10 mouse cellular contexts compared by ENCODE assay signal in the genomic region with DNA sequence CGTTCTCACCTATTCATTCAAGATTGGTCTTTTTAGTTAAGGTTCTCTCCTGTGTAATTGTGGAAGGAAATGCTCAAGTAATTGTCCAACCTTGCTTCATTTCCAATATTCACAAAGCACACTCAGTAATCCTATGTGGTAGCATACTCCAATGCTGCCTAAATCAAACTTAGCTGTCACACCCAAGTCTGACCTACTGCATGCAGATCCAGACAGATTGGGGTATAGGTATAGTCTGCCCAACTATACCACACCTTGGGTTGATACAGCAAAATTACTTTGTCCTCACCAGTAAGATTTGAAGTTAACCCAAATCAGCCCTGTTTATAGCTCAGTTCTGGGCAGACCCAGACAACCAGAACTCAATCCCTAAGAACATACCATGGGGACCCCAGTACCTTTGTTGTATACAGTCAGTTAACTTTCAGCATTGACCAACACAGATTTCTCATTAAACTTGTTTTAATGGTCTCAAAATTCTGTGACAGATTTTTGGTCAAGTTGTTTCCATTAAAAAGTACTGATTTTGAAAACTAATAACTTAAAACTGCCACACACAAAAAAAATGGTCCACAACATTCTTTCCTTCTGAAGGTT. TPM values are rescaled to one million over a fixed set of nuclear protein-coding genes. Genes with fewer than 3 reads are reported as not detected.
DNase-seq lines count a peak whose midpoint lies in the region; ATAC-seq and TF ChIP-seq lines count a peak whose summit lies in the region.
"Not testable (repeated sequence)": the region's sequence is repeated elsewhere in the genome, so short reads cannot be mapped to it uniquely, and the experiment has no call there.
"Had no signal": no experiment of that assay in that cellular context is flagged by ENCODE, and none has a peak within 500 bp of the region (broad histone marks: within the 10 kb centered on the region; RNA-seq: fewer than 3 reads in every experiment).

No protein-coding gene starts in this region.

- not testable (repeated sequence) for H3K27me3 ChIP-seq in ES-Bruce4 (ENCODE audit: control insufficient read depth, insufficient read depth, low read length, poor library complexity, severe bottlenecking); embryonic facial prominence, embryonic 12.5 days; heart, adult 2 months (ENCODE audit: control insufficient read depth, insufficient read depth, low read length); hindbrain, embryonic 14.5 days (ENCODE audit: control insufficient read depth, insufficient read depth, low read length); kidney, postnatal 0 days (ENCODE audit: insufficient read depth, low read length); liver, embryonic 16.5 days (ENCODE audit: control insufficient read depth, insufficient read depth, low read depth, low read length); midbrain, embryonic 15.5 days (replicated peaks)

- H3K4me2 ChIP-seq in embryonic facial prominence, embryonic 12.5 days (replicated peaks): 0 out of 2 replicates have a peak overlapping the region, but pooled peaks have one; percentile 16
- peak overlapping the region; percentile 30 for H3K4me2 ChIP-seq in hindbrain, embryonic 14.5 days (replicated peaks)
- H3K4me2 ChIP-seq in kidney, postnatal 0 days (ENCODE audit: low read length): 0 out of 2 replicates have a peak overlapping the region, but pooled peaks have one; percentile 15
- H3K4me2 ChIP-seq in liver, embryonic 16.5 days (ENCODE audit: low read depth, low read length): not testable (repeated sequence)
- 0 out of 2 replicates have a peak overlapping the region, but pooled peaks have one; percentile 5 for H3K4me2 ChIP-seq in midbrain, embryonic 15.5 days

- intact Hi-C loops in heart, adult 2 months (cut with DNase I): not testable (repeated sequence)

- not testable (repeated sequence) for TF ChIP-seq POLR2A in ES-Bruce4 (IDR thresholded peaks at IDR 0.05; ENCODE audit: insufficient read depth, low read length)
- peak; percentile 38; the same call in 1 of the 2 replicates for TF ChIP-seq POLR2A in heart, adult 2 months (IDR thresholded peaks at IDR 0.05; ENCODE audit: insufficient read depth, low read depth, low read length)

- not testable (repeated sequence) for H3K4me1 ChIP-seq in ES-Bruce4 (ENCODE audit: control insufficient read depth, insufficient read depth, low read length); heart, adult 2 months (ENCODE audit: control insufficient read depth, insufficient read depth, low read length); kidney, postnatal 0 days (replicated peaks; ENCODE audit: insufficient read depth, low read length)
- peaks cover 16% of the 10 kb centered on the region; the same call in 1 of the 2 replicates for H3K4me1 ChIP-seq in embryonic facial prominence, embryonic 12.5 days
- peaks cover 17% of the 10 kb centered on the region for H3K4me1 ChIP-seq in hindbrain, embryonic 14.5 days (replicated peaks; ENCODE audit: control insufficient read depth, insufficient read depth, low read length)
- H3K4me1 ChIP-seq in liver, embryonic 16.5 days (ENCODE audit: control insufficient read depth, low read depth, low read length): peaks cover 12% of the 10 kb centered on the region
- peaks cover 42% of the 10 kb centered on the region for H3K4me1 ChIP-seq in midbrain, embryonic 15.5 days

- H3K9ac ChIP-seq in ES-Bruce4 (ENCODE audit: low read depth, poor library complexity, severe bottlenecking): peak overlapping the region; percentile 52; the same call in 1 of the 2 replicates
- H3K9ac ChIP-seq in embryonic facial prominence, embryonic 12.5 days; heart, adult 2 months (ENCODE audit: low read depth, low read length); hindbrain, embryonic 14.5 days; kidney, postnatal 0 days (ENCODE audit: low read depth, low read length); liver, embryonic 16.5 days (ENCODE audit: low read depth, low read length); midbrain, embryonic 15.5 days: not testable (repeated sequence)

- H3K27ac ChIP-seq in ES-Bruce4 (ENCODE audit: insufficient read depth, low read length): peak overlapping the region; percentile 76
- H3K27ac ChIP-seq in embryonic facial prominence, embryonic 12.5 days; heart, adult 2 months; hindbrain, embryonic 14.5 days; kidney, postnatal 0 days: not testable (repeated sequence)
- peak overlapping the region; percentile 15; the same call in 1 of the 2 replicates for H3K27ac ChIP-seq in liver, embryonic 16.5 days (ENCODE audit: low read length)
- H3K27ac ChIP-seq in midbrain, embryonic 15.5 days: 0 out of 2 replicates have a peak overlapping the region, but pooled peaks have one; percentile 25

- not testable (repeated sequence) for TF ChIP-seq EP300 in ES-Bruce4 (IDR thresholded peaks at IDR 0.05; ENCODE audit: insufficient read depth, low read depth, low read length); heart, adult 2 months (IDR thresholded peaks at IDR 0.05; ENCODE audit: insufficient read depth, low read depth, low read length)

- 63% methylated on average over 1 of the region's 1 CpGs for WGBS in embryonic facial prominence, embryonic 12.5 days
- WGBS in heart, adult 2 months: 53% methylated on average over 1 of the region's 1 CpGs
- WGBS in hindbrain, embryonic 14.5 days: 54% methylated on average over 1 of the region's 1 CpGs
- WGBS in kidney, postnatal 0 days: 50% methylated on average over 1 of the region's 1 CpGs
- 43% methylated on average over 1 of the region's 1 CpGs for whole genome bisulfite sequencing in liver, embryonic 16.5 days (ENCODE audit: insufficient replicate concordance)
- 52% methylated on average over 1 of the region's 1 CpGs for WGBS in midbrain, embryonic 15.5 days

- H3K4me3 ChIP-seq in ES-Bruce4 (ENCODE audit: low read depth, low read length); embryonic facial prominence, embryonic 12.5 days; heart, adult 2 months; hindbrain, embryonic 14.5 days (replicated peaks; ENCODE audit: low read length); kidney, postnatal 0 days (replicated peaks; ENCODE audit: low read depth, low read length); liver, embryonic 16.5 days (ENCODE audit: low read depth, low read length); midbrain, embryonic 15.5 days: not testable (repeated sequence)

- ATAC-seq in embryonic facial prominence, embryonic 12.5 days (ENCODE audit: insufficient number of reproducible peaks, insufficient read depth, low FRiP score, low TSS enrichment); hindbrain, embryonic 14.5 days (ENCODE audit: low FRiP score); kidney, postnatal 0 days (replicated peaks; ENCODE audit: low FRiP score, low read depth); liver, embryonic 16.5 days (ENCODE audit: low read depth); midbrain, embryonic 15.5 days (replicated peaks): not testable (repeated sequence)

- H3K79me2 ChIP-seq in heart, adult 2 months (replicated peaks; ENCODE audit: control insufficient read depth, insufficient read depth, low read length): not testable (repeated sequence)

- not testable (repeated sequence) for H3K9me3 ChIP-seq in ES-Bruce4 (replicated peaks; ENCODE audit: control insufficient read depth, insufficient read depth, low read length, poor library complexity, severe bottlenecking); embryonic facial prominence, embryonic 12.5 days; hindbrain, embryonic 14.5 days (ENCODE audit: control insufficient read depth, low read length); kidney, postnatal 0 days (replicated peaks; ENCODE audit: low read length); liver, embryonic 16.5 days (replicated peaks; ENCODE audit: control insufficient read depth, low read length); midbrain, embryonic 15.5 days

- not testable (repeated sequence) for DNase-seq in heart, adult 2 months; hindbrain, embryonic 14.5 days (ENCODE audit: low spot score); kidney, postnatal 0 days (ENCODE audit: low spot score)
- peak; percentile 19 for DNase-seq in yolk sac, embryonic 10.5 days (ENCODE audit: low spot score)

- peaks cover 48% of the 10 kb centered on the region for H3K36me3 ChIP-seq in ES-Bruce4 (ENCODE audit: control insufficient read depth, insufficient read depth, low read length, poor library complexity, severe bottlenecking)
- H3K36me3 ChIP-seq in embryonic facial prominence, embryonic 12.5 days: peaks cover 39% of the 10 kb centered on the region
- peaks cover 23% of the 10 kb centered on the region for H3K36me3 ChIP-seq in heart, adult 2 months (ENCODE audit: control insufficient read depth, insufficient read depth, low read length)
- H3K36me3 ChIP-seq in hindbrain, embryonic 14.5 days (replicated peaks; ENCODE audit: control insufficient read depth, insufficient read depth): peaks cover 72% of the 10 kb centered on the region
- peaks cover 25% of the 10 kb centered on the region for H3K36me3 ChIP-seq in kidney, postnatal 0 days (ENCODE audit: insufficient read depth, low read length)
- peaks cover 33% of the 10 kb centered on the region for H3K36me3 ChIP-seq in liver, embryonic 16.5 days (ENCODE audit: control insufficient read depth, insufficient read depth)
- peaks cover 28% of the 10 kb centered on the region for H3K36me3 ChIP-seq in midbrain, embryonic 15.5 days (replicated peaks)

- TF ChIP-seq CTCF in ES-Bruce4 (IDR thresholded peaks at IDR 0.05; ENCODE audit: low read depth, low read length); heart, adult 2 months (IDR thresholded peaks at IDR 0.05); kidney, postnatal 0 days (IDR thresholded peaks at IDR 0.05; ENCODE audit: low read depth): not testable (repeated sequence)

RNA-seq across cellular contexts. Expression of a gene that starts 10.8 kb away (rescaled TPM):
- 19,892 and 21,149 TPM in 2 replicates for polyA plus RNA-seq in ES-Bruce4 (2011; ENCODE audit: insufficient read depth, insufficient read length, low read depth, missing spikeins)
- 3,992 and 4,191 TPM in 2 replicates for polyA plus RNA-seq in embryonic facial prominence, embryonic 12.5 days (2016; fragmentation: Nextera tagmentation; extraction: Ambion mirVana)
- 1,000 to 10,000 TPM in 1 of 2 experiments, 100 to 1,000 TPM in 1; 970 to 1,045 TPM for total RNA-seq in heart, adult 2 months (2021)
- polyA plus RNA-seq in heart, adult 2 months (2012; rRNA removed): 901 and 1,346 TPM in 2 replicates
- 3,726 and 3,749 TPM in 2 replicates for polyA plus RNA-seq in hindbrain, embryonic 14.5 days (2014; fragmentation: Nextera tagmentation; extraction: Ambion mirVana)
- polyA plus RNA-seq in kidney, postnatal 0 days (2015; fragmentation: Nextera tagmentation; extraction: Ambion mirVana): 4,583 and 4,728 TPM in 2 replicates
- 1,873 and 1,994 TPM in 2 replicates for polyA plus RNA-seq in liver, embryonic 16.5 days (2015; fragmentation: Nextera tagmentation; extraction: Ambion mirVana)
- 3,193 and 3,214 TPM in 2 replicates for polyA plus RNA-seq in midbrain, embryonic 15.5 days (2015; fragmentation: Nextera tagmentation; extraction: Ambion mirVana)

RNA-seq across cellular contexts. Expression of a gene that starts 29.5 kb away (rescaled TPM):
- not detected in 2 replicates for polyA plus RNA-seq in ES-Bruce4 (2011; ENCODE audit: insufficient read depth, insufficient read length, low read depth, missing spikeins)
- 1.0 and 1.6 TPM in 2 replicates for polyA plus RNA-seq in embryonic facial prominence, embryonic 12.5 days (2016; fragmentation: Nextera tagmentation; extraction: Ambion mirVana)
- total RNA-seq in heart, adult 2 months (2021): not detected
- polyA plus RNA-seq in heart, adult 2 months (2012; rRNA removed): not detected in 2 replicates
- 1.4 and 2.0 TPM in 2 replicates for polyA plus RNA-seq in hindbrain, embryonic 14.5 days (2014; fragmentation: Nextera tagmentation; extraction: Ambion mirVana)
- polyA plus RNA-seq in kidney, postnatal 0 days (2015; fragmentation: Nextera tagmentation; extraction: Ambion mirVana): 0.70 and 0.99 TPM in 2 replicates
- polyA plus RNA-seq in liver, embryonic 16.5 days (2015; fragmentation: Nextera tagmentation; extraction: Ambion mirVana): 0.24 and 0.42 TPM in 2 replicates
- 2.2 and 2.4 TPM in 2 replicates for polyA plus RNA-seq in midbrain, embryonic 15.5 days (2015; fragmentation: Nextera tagmentation; extraction: Ambion mirVana)
- total RNA-seq: gastrocnemius, postnatal 25 days; heart, postnatal 14 days had no signal

RNA-seq across cellular contexts. Expression of a gene that starts 30.1 kb away (rescaled TPM):
- polyA plus RNA-seq in ES-Bruce4 (2011; ENCODE audit: insufficient read depth, insufficient read length, low read depth, missing spikeins): 23.1 and 26.2 TPM in 2 replicates
- polyA plus RNA-seq in embryonic facial prominence, embryonic 12.5 days (2016; fragmentation: Nextera tagmentation; extraction: Ambion mirVana): 22.1 and 22.8 TPM in 2 replicates
- 10 to 100 TPM; 22.5 to 27.6 TPM for total RNA-seq in heart, adult 2 months (2021)
- polyA plus RNA-seq in heart, adult 2 months (2012; rRNA removed): 15.8 and 24.9 TPM in 2 replicates
- polyA plus RNA-seq in hindbrain, embryonic 14.5 days (2014; fragmentation: Nextera tagmentation; extraction: Ambion mirVana): 27.5 and 28.5 TPM in 2 replicates
- 20.8 and 24.4 TPM in 2 replicates for polyA plus RNA-seq in kidney, postnatal 0 days (2015; fragmentation: Nextera tagmentation; extraction: Ambion mirVana)
- polyA plus RNA-seq in liver, embryonic 16.5 days (2015; fragmentation: Nextera tagmentation; extraction: Ambion mirVana): 16.9 and 17.9 TPM in 2 replicates
- polyA plus RNA-seq in midbrain, embryonic 15.5 days (2015; fragmentation: Nextera tagmentation; extraction: Ambion mirVana): 28.8 and 30.8 TPM in 2 replicates

RNA-seq across cellular contexts. Expression of a gene that starts 35.1 kb away (rescaled TPM):
- polyA plus RNA-seq in ES-Bruce4 (2011; ENCODE audit: insufficient read depth, insufficient read length, low read depth, missing spikeins): 1.1 and 1.2 TPM in 2 replicates
- polyA plus RNA-seq in embryonic facial prominence, embryonic 12.5 days (2016; fragmentation: Nextera tagmentation; extraction: Ambion mirVana): 1.7 and 2.1 TPM in 2 replicates
- total RNA-seq in heart, adult 2 months (2021): under 1 TPM; 0.43 to 0.55 TPM
- polyA plus RNA-seq in heart, adult 2 months (2012; rRNA removed): 0.20 and 0.32 TPM in 2 replicates
- polyA plus RNA-seq in hindbrain, embryonic 14.5 days (2014; fragmentation: Nextera tagmentation; extraction: Ambion mirVana): 0.63 and 0.84 TPM in 2 replicates
- 1.4 and 1.8 TPM in 2 replicates for polyA plus RNA-seq in kidney, postnatal 0 days (2015; fragmentation: Nextera tagmentation; extraction: Ambion mirVana)
- 0.67 and 0.84 TPM in 2 replicates for polyA plus RNA-seq in liver, embryonic 16.5 days (2015; fragmentation: Nextera tagmentation; extraction: Ambion mirVana)
- polyA plus RNA-seq in midbrain, embryonic 15.5 days (2015; fragmentation: Nextera tagmentation; extraction: Ambion mirVana): 0.68 and 0.80 TPM in 2 replicates
